Comparison of ENCODE assay signal across 49 mouse cellular contexts in genomic region chrX:134233048-134233447, GRCm38 (mm10). TPM values are rescaled to one million over a fixed set of nuclear protein-coding genes. Genes with fewer than 3 reads are reported as not detected.
"Had no signal": no experiment of that assay in that cellular context is flagged by ENCODE, and none has a peak within 500 bp of the region (broad histone marks: within the 10 kb centered on the region; RNA-seq: fewer than 3 reads in every experiment).

No protein-coding gene starts in this region.

- H3K4me3 ChIP-seq: heart, adult 2 months; heart, embryonic 10.5 days; heart, embryonic 12.5 days; heart, embryonic 13.5 days; heart, embryonic 15.5 days; hindbrain, embryonic 10.5 days; hindbrain, embryonic 12.5 days; hindbrain, embryonic 13.5 days; hindbrain, embryonic 15.5 days; intestine, embryonic 15.5 days; kidney, embryonic 15.5 days; layer of hippocampus, adult 2 months had no signal

- H3K9ac ChIP-seq: heart, embryonic 12.5 days; heart, embryonic 13.5 days; heart, embryonic 15.5 days; hindbrain, embryonic 12.5 days; hindbrain, embryonic 13.5 days; hindbrain, embryonic 14.5 days; hindbrain, embryonic 15.5 days; intestine, embryonic 15.5 days; kidney, embryonic 15.5 days had no signal

- H3K4me2 ChIP-seq: heart, embryonic 11.5 days; heart, embryonic 12.5 days; heart, embryonic 13.5 days; heart, embryonic 15.5 days; hindbrain, embryonic 12.5 days; hindbrain, embryonic 13.5 days; hindbrain, embryonic 14.5 days; hindbrain, embryonic 15.5 days; intestine, embryonic 15.5 days; kidney, embryonic 15.5 days had no signal

- H3K36me3 ChIP-seq: heart, embryonic 15.5 days; hindbrain, embryonic 10.5 days; hindbrain, embryonic 12.5 days; hindbrain, embryonic 13.5 days; hindbrain, embryonic 15.5 days; intestine, embryonic 15.5 days; kidney, embryonic 15.5 days had no signal

- H3K27me3 ChIP-seq: heart, embryonic 12.5 days; heart, embryonic 13.5 days; heart, embryonic 15.5 days; hindbrain, embryonic 12.5 days; hindbrain, embryonic 13.5 days; hindbrain, embryonic 15.5 days; intestine, embryonic 15.5 days; kidney, embryonic 15.5 days had no signal

- ATAC-seq: hindbrain, embryonic 16.5 days; hindbrain, postnatal 0 days; inflammation-experienced regulatory T-cells, adult 6 months; intestine, embryonic 15.5 days; intestine, embryonic 16.5 days; intestine, postnatal 0 days had no signal

- DNase-seq: heart, adult 2 months; heart, postnatal 10 days; heart, postnatal 14 days; heart, postnatal 36 days; heart, postnatal 4 days; kidney, adult 11 months; kidney, adult 18-20 months; kidney, adult 2 months; kidney, adult 8-10 months; kidney, adult 9 months; kidney, postnatal 10 days; kidney, postnatal 14 days; kidney, postnatal 25 days; kidney, postnatal 36 days; kidney, postnatal 4 days; layer of hippocampus, adult 9-11 months; layer of hippocampus, postnatal 36 days had no signal

- H3K4me1 ChIP-seq: heart, embryonic 10.5 days; heart, embryonic 12.5 days; heart, embryonic 13.5 days; heart, embryonic 15.5 days; hindbrain, embryonic 10.5 days; hindbrain, embryonic 12.5 days; hindbrain, embryonic 13.5 days; hindbrain, embryonic 15.5 days; intestine, embryonic 15.5 days; kidney, embryonic 15.5 days had no signal

- H3K27ac ChIP-seq: heart, adult 2 months; heart, embryonic 10.5 days; heart, embryonic 13.5 days; heart, embryonic 15.5 days; hindbrain, embryonic 10.5 days; hindbrain, embryonic 12.5 days; hindbrain, embryonic 13.5 days; hindbrain, embryonic 14.5 days; hindbrain, embryonic 15.5 days; hindbrain, postnatal 0 days; intestine, embryonic 15.5 days; kidney, embryonic 15.5 days; kidney, postnatal 0 days; layer of hippocampus, adult 2 months had no signal

- H3K9me3 ChIP-seq: heart, embryonic 10.5 days; heart, embryonic 12.5 days; heart, embryonic 13.5 days; heart, embryonic 15.5 days; hindbrain, embryonic 10.5 days; hindbrain, embryonic 12.5 days; hindbrain, embryonic 13.5 days; hindbrain, embryonic 15.5 days; intestine, embryonic 15.5 days; kidney, embryonic 15.5 days had no signal

RNA-seq across cellular contexts. Expression of gene Nox1, which starts 11.3 kb away (rescaled TPM):
- total RNA-seq: heart, postnatal 10 days; heart, postnatal 14 days; hindbrain, postnatal 0 days; layer of hippocampus, adult 18-20 months; layer of hippocampus, adult 8-10 months; layer of hippocampus, postnatal 14 days; layer of hippocampus, postnatal 25 days; layer of hippocampus, postnatal 36 days had no signal
- polyA plus RNA-seq: heart, adult 2 months; hindbrain, embryonic 11.5 days; hindbrain, embryonic 15.5 days; kidney, embryonic 15.5 days had no signal

RNA-seq across cellular contexts. Expression of gene Arl13a, which starts 45.7 kb away (rescaled TPM):
- total RNA-seq: heart, adult 2 months; heart, adult 8-10 months; heart, postnatal 10 days; heart, postnatal 14 days; heart, postnatal 25 days; heart, postnatal 36 days; heart, postnatal 4 days; hematopoietic stem cell, adult 5-6 weeks; hindbrain, postnatal 0 days; layer of hippocampus, adult 18-20 months; layer of hippocampus, adult 2 months; layer of hippocampus, adult 8-10 months; layer of hippocampus, postnatal 14 days; layer of hippocampus, postnatal 25 days; layer of hippocampus, postnatal 36 days had no signal
- polyA plus RNA-seq: heart, adult 2 months; heart, embryonic 10.5 days; heart, embryonic 12.5 days; heart, embryonic 13.5 days; heart, embryonic 14.5 days; heart, postnatal 0 days; hindbrain, embryonic 10.5 days; hindbrain, embryonic 11.5 days; hindbrain, embryonic 12.5 days; hindbrain, embryonic 13.5 days; hindbrain, embryonic 14.5 days; hindbrain, embryonic 15.5 days; hindbrain, embryonic 16.5 days; hindbrain, postnatal 0 days; intestine, embryonic 14.5 days; intestine, embryonic 15.5 days; intestine, embryonic 16.5 days; intestine, postnatal 0 days; kidney, adult 2 months; kidney, embryonic 14.5 days; kidney, embryonic 15.5 days; kidney, postnatal 0 days; large intestine, adult 2 months had no signal
